8 mouse cellular contexts compared by ENCODE assay signal in genomic region chr4:132535406-132536121, GRCm38 (mm10). TPM values are rescaled to one million over a fixed set of nuclear protein-coding genes. Genes with fewer than 3 reads are reported as not detected.
A peak's percentile ranks its signal among the peaks of the same experiment; 100 is the strongest.
DNase-seq lines count a peak whose midpoint lies in the region; ATAC-seq and TF ChIP-seq lines count a peak whose summit lies in the region.

Gene Dnajc8 (plus strand): TSS chr4:132535550.

- no peaks in the 10 kb centered on the region for H3K27me3 ChIP-seq in embryonic facial prominence, embryonic 13.5 days
- no peaks in the 10 kb centered on the region for H3K27me3 ChIP-seq in heart, adult 2 months (ENCODE audit: control insufficient read depth, insufficient read depth, low read length)
- no peaks in the 10 kb centered on the region for H3K27me3 ChIP-seq in limb, embryonic 13.5 days
- H3K27me3 ChIP-seq in midbrain, embryonic 16.5 days (ENCODE audit: control insufficient read depth, insufficient read depth, low read depth, low read length) = no peaks in the 10 kb centered on the region

- TF ChIP-seq CTCF in heart, adult 2 months (IDR thresholded peaks at IDR 0.05) = no peak

- peak within 1 kb of the TSS; percentile 100 for H3K4me3 ChIP-seq in embryonic facial prominence, embryonic 13.5 days
- peak within 1 kb of the TSS; percentile 100 for H3K4me3 ChIP-seq in heart, adult 2 months
- peak within 1 kb of the TSS; percentile 100 for H3K4me3 ChIP-seq in limb, embryonic 13.5 days
- peak within 1 kb of the TSS; percentile 93 for H3K4me3 ChIP-seq in midbrain, embryonic 16.5 days (ENCODE audit: low read depth, low read length)

- H3K9ac ChIP-seq in embryonic facial prominence, embryonic 13.5 days = peak within 1 kb of the TSS; percentile 98
- H3K9ac ChIP-seq in heart, adult 2 months (ENCODE audit: low read depth, low read length) = peak within 1 kb of the TSS; percentile 88
- H3K9ac ChIP-seq in limb, embryonic 13.5 days = peak within 1 kb of the TSS; percentile 98
- peak within 1 kb of the TSS; percentile 87 for H3K9ac ChIP-seq in midbrain, embryonic 16.5 days (ENCODE audit: low read depth, low read length)

- peaks cover 32% of the 10 kb centered on the region for H3K36me3 ChIP-seq in embryonic facial prominence, embryonic 13.5 days
- peaks cover 6% of the 10 kb centered on the region for H3K36me3 ChIP-seq in heart, adult 2 months (ENCODE audit: control insufficient read depth, insufficient read depth, low read length)
- peaks cover 37% of the 10 kb centered on the region for H3K36me3 ChIP-seq in limb, embryonic 13.5 days
- peaks cover 10% of the 10 kb centered on the region for H3K36me3 ChIP-seq in midbrain, embryonic 16.5 days (ENCODE audit: control insufficient read depth, insufficient read depth, low read length)

- peak within 1 kb of the TSS; percentile 80 for H3K27ac ChIP-seq in embryonic facial prominence, embryonic 13.5 days
- peak within 1 kb of the TSS; percentile 84 for H3K27ac ChIP-seq in heart, adult 2 months
- peak within 1 kb of the TSS; percentile 81 for H3K27ac ChIP-seq in limb, embryonic 13.5 days
- peak within 1 kb of the TSS; percentile 77 for H3K27ac ChIP-seq in midbrain, embryonic 16.5 days (ENCODE audit: low read length)

- TF ChIP-seq EP300 in heart, adult 2 months (IDR thresholded peaks at IDR 0.05; ENCODE audit: insufficient read depth, low read depth, low read length) = peak; percentile 58; the same call in 1 of the 2 replicates

- under 1% methylated on average over 60 of the region's 60 CpGs for whole genome bisulfite sequencing in embryonic facial prominence, embryonic 13.5 days
- under 1% methylated on average over 60 of the region's 60 CpGs for WGBS in heart, adult 2 months
- WGBS in limb, embryonic 13.5 days = under 1% methylated on average over 58 of the region's 60 CpGs
- WGBS in midbrain, embryonic 16.5 days = under 1% methylated on average over 60 of the region's 60 CpGs

- intact Hi-C loops in heart, adult 2 months (cut with DNase I) = no loop called here

- peak; percentile 89 for TF ChIP-seq POLR2A in heart, adult 2 months (IDR thresholded peaks at IDR 0.05; ENCODE audit: insufficient read depth, low read depth, low read length)

- H3K4me2 ChIP-seq in embryonic facial prominence, embryonic 13.5 days = peak within 1 kb of the TSS; percentile 86
- peak within 1 kb of the TSS; percentile 89 for H3K4me2 ChIP-seq in limb, embryonic 13.5 days (replicated peaks)
- peak within 1 kb of the TSS; percentile 90 for H3K4me2 ChIP-seq in midbrain, embryonic 16.5 days (ENCODE audit: low read length)

- ATAC-seq in embryonic facial prominence, embryonic 13.5 days (ENCODE audit: insufficient number of reproducible peaks, insufficient read depth, low FRiP score, low TSS enrichment, low read depth) = peak; percentile 71
- peak; percentile 85 for ATAC-seq in limb, embryonic 13.5 days (ENCODE audit: low FRiP score, low read depth)
- ATAC-seq in midbrain, embryonic 16.5 days = peak; percentile 74

- peaks cover 10% of the 10 kb centered on the region for H3K79me2 ChIP-seq in heart, adult 2 months (replicated peaks; ENCODE audit: control insufficient read depth, insufficient read depth, low read length)

- DNase-seq in 3134 (ENCODE audit: extremely low read depth, insufficient read length, low spot score) = peak; percentile 87
- DNase-seq in adrenal gland, postnatal 36 days = peak; percentile 97 to 98
- peak; percentile 94 to 97 for DNase-seq in heart, adult 2 months
- peak; percentile 94 to 96 for DNase-seq in kidney, adult 8-10 months
- DNase-seq in spleen, postnatal 10 days (ENCODE audit: low spot score in 2 of 2) = peak; percentile 96 to 98

- H3K9me3 ChIP-seq in embryonic facial prominence, embryonic 13.5 days = no peaks in the 10 kb centered on the region
- H3K9me3 ChIP-seq in limb, embryonic 13.5 days = no peaks in the 10 kb centered on the region
- H3K9me3 ChIP-seq in midbrain, embryonic 16.5 days (replicated peaks; ENCODE audit: control insufficient read depth, low read length, poor library complexity, severe bottlenecking) = no peaks in the 10 kb centered on the region

- H3K4me1 ChIP-seq in embryonic facial prominence, embryonic 13.5 days = peaks cover 34% of the 10 kb centered on the region
- H3K4me1 ChIP-seq in heart, adult 2 months (ENCODE audit: control insufficient read depth, insufficient read depth, low read length) = peaks cover 6% of the 10 kb centered on the region
- peaks cover 35% of the 10 kb centered on the region for H3K4me1 ChIP-seq in limb, embryonic 13.5 days
- H3K4me1 ChIP-seq in midbrain, embryonic 16.5 days (ENCODE audit: control insufficient read depth, insufficient read depth, low read length) = peaks cover 32% of the 10 kb centered on the region

RNA-seq across cellular contexts. Expression of gene Dnajc8, which starts in this region (rescaled TPM):
- 10 to 100 TPM; 88.0 to 95.5 TPM for total RNA-seq in adrenal gland, postnatal 36 days (2021)
- polyA plus RNA-seq in embryonic facial prominence, embryonic 13.5 days (2015; fragmentation: Nextera tagmentation; extraction: Ambion mirVana) = 173 and 177 TPM in 2 replicates
- 10 to 100 TPM; 53.3 to 58.8 TPM for total RNA-seq in heart, adult 2 months (2021)
- polyA plus RNA-seq in heart, adult 2 months (2012; rRNA removed) = 29.1 and 40.0 TPM in 2 replicates
- 169 and 172 TPM in 2 replicates for polyA plus RNA-seq in limb, embryonic 13.5 days (2015; fragmentation: Nextera tagmentation; extraction: Ambion mirVana)
- polyA plus RNA-seq in midbrain, embryonic 16.5 days (2015; fragmentation: Nextera tagmentation; extraction: Ambion mirVana) = 138 and 153 TPM in 2 replicates

Comparison
In these comparisons a context has a peak if more than half of its experiments do, and no peak if none do; other contexts are left out.
1. Peak in every context shown above with its lines: DNase-seq, ATAC-seq, H3K4me3 ChIP-seq and H3K27ac ChIP-seq.